Mouse (Mus musculus) cerebellum, postnatal 14 days (tissue): ENCODE results near the gene Cntnap4.
"Not testable (repeated sequence)": the region's sequence is repeated elsewhere in the genome, so short reads cannot be mapped to it uniquely, and the experiment has no call there.

Experiments
- DNase-seq, 2 experiments: peaks; one replicate each; pipeline ENCODE4 v3.0.0; 2021; ENCODE audit warnings: mixed read lengths in 2 of 2

The Cntnap4 gene

GRCm38 (mm10) chr8:112730583-112731432, 161.0 kb downstream of the Cntnap4 start:
- DNase-seq, result no peak

GRCm38 (mm10) chr8:112735575-112735974, 165.7 kb downstream of the Cntnap4 start:
- DNase-seq, result peak; percentile 74 to 79

- DNase-seq, result no peak
These were observed 173.5 kb downstream of the Cntnap4 start for GRCm38 (mm10) chr8:112743331-112743730.

- DNase-seq, result no peak
These were observed 177.5 kb downstream of the Cntnap4 start for GRCm38 (mm10) chr8:112747296-112747695.

GRCm38 (mm10) chr8:112755171-112755570, 185.3 kb downstream of the Cntnap4 start:
- DNase-seq, result no peak

- peak; percentile 9 for DNase-seq
These were observed 233.2 kb downstream of the Cntnap4 start for GRCm38 (mm10) chr8:112803058-112803457.

GRCm38 (mm10) chr8:112809382-112809781, 239.5 kb downstream of the Cntnap4 start:
- peak in 1 of 2 experiments; percentile 30 for DNase-seq

GRCm38 (mm10) chr8:112841057-112841456, 271.2 kb downstream of the Cntnap4 start:
- peak in 1 of 2 experiments; percentile 59 for DNase-seq

- DNase-seq, result not testable (repeated sequence)
These were observed 279.7 kb downstream of the Cntnap4 start for GRCm38 (mm10) chr8:112849541-112849940.

GRCm38 (mm10) chr8:112906458-112907112, 336.7 kb downstream of the Cntnap4 start:
- peak; percentile 95 to 98 for DNase-seq

- DNase-seq, result peak; percentile 75 to 84
These were observed 339.7 kb downstream of the Cntnap4 start for GRCm38 (mm10) chr8:112909527-112909926.

- DNase-seq, result no peak
These were observed 341.6 kb downstream of the Cntnap4 start for GRCm38 (mm10) chr8:112911422-112911821.

- DNase-seq, result no peak
These were observed 352.3 kb downstream of the Cntnap4 start for GRCm38 (mm10) chr8:112922151-112922550.

GRCm38 (mm10) chr8:112922789-112923188, 352.9 kb downstream of the Cntnap4 start:
- no peak for DNase-seq
